Mouse (Mus musculus) thymus, adult 2 months (tissue): ENCODE measurements at regions not wholly inside any gene's neighbourhood (a gene's known extent, or its start where the extent isn't known, plus 50 kb on each side); places are given as distances from the start of the nearest gene placed in this dataset.

Experiments used
- CTCF ChIP-seq: fragments of 200-500 bp; IDR thresholded peaks from 2 replicates; pipeline ENCODE4 v1.5.1; 2012; ENCODE audit warnings: mild to moderate bottlenecking, control low read depth, low read length, moderate library complexity, borderline replicate concordance; ENCODE audit not compliant: control insufficient read depth, poor library complexity, insufficient read depth; ENCODE audit errors: extremely low read depth
- POLR2A ChIP-seq: fragments of 200-500 bp; IDR thresholded peaks from 2 replicates; pipeline ENCODE4 v1.6.1; 2012; ENCODE audit warnings: mild to moderate bottlenecking, low read length, control low read depth, moderate library complexity; ENCODE audit not compliant: control insufficient read depth, poor library complexity, insufficient read depth; ENCODE audit errors: extremely low read depth

- TF ChIP-seq CTCF (no peak), POLR2A (no peak)
Observed at GRCm38 (mm10) chr19:59402097-59402496, 56.1 kb upstream of the Emx2 start.
